Mouse (Mus musculus) hindbrain, postnatal 0 days (tissue): ENCODE measurements at regions not wholly inside any gene's neighbourhood (a gene's known extent, or its start where the extent isn't known, plus 50 kb on each side); places are given as distances from the start of the nearest gene placed in this dataset.

Source experiments
- ATAC-seq: fragments of 200-750 bp; cut with Nextera tagmentation; 2 replicates; pipeline ENCODE4 v1.8.0; 2017; ENCODE audit warnings: mild to moderate bottlenecking, moderate TSS enrichment, moderate library complexity
- DNase-seq: peaks from one replicate; pipeline ENCODE4 v3.0.0-alpha.2; 2015; ENCODE audit warnings: low spot score
- H3K27ac ChIP-seq: fragments of 300-500 bp; sonication (generic); 2 replicates; pipeline ENCODE4 v1.5.1; 2014; ENCODE audit warnings: mild to moderate bottlenecking
- H3K27me3 ChIP-seq: fragments of 300-500 bp; sonication (generic); 2 replicates; pipeline ENCODE4 v1.6.1; 2014; ENCODE audit warnings: low read length, mixed read lengths; ENCODE audit not compliant: insufficient read depth
- H3K36me3 ChIP-seq: fragments of 300-500 bp; sonication (generic); 2 replicates; pipeline ENCODE4 v1.6.1; 2014; ENCODE audit warnings: low read length, mixed read lengths; ENCODE audit not compliant: insufficient read depth
- H3K4me1 ChIP-seq: fragments of 300-500 bp; sonication (generic); 2 replicates; pipeline ENCODE4 v1.6.1; 2014; ENCODE audit warnings: antibody characterized with exemption, low read length, mixed read lengths; ENCODE audit not compliant: insufficient read depth
- H3K4me2 ChIP-seq: fragments of 300-500 bp; sonication (generic); 2 replicates; pipeline ENCODE4 v1.6.1; 2014; ENCODE audit warnings: low read depth, mild to moderate bottlenecking, low read length, moderate library complexity, mixed read lengths
- H3K4me3 ChIP-seq: fragments of 300-500 bp; sonication (generic); 2 replicates; pipeline ENCODE4 v1.5.1; 2014; ENCODE audit warnings: low read length
- H3K9ac ChIP-seq: fragments of 300-500 bp; sonication (generic); replicated peaks from 2 replicates; pipeline ENCODE4 v1.6.1; 2014; ENCODE audit warnings: mild to moderate bottlenecking, low read length, moderate library complexity, mixed read lengths
- H3K9me3 ChIP-seq: fragments of 300-500 bp; sonication (generic); 2 replicates; pipeline ENCODE4 v1.6.1; 2016; ENCODE audit warnings: low read length, mixed read lengths
- CTCF ChIP-seq: IDR thresholded peaks from 2 replicates; pipeline ENCODE4 v1.5.1; 2016; ENCODE audit warnings: antibody characterized with exemption, control low read depth, low read depth
- WGBS: fragments of 180-500 bp; shearing (Covaris S2); extraction: QIAGEN DNeasy Blood & Tissue Kit; methylation state at CpG from one replicate; pipeline ENCODE4 v1.1.7; 2014; 5-methylcytosine and 5-hydroxymethylcytosine counted together

- H3K4me3 ChIP-seq: no peak overlapping the region
- peak; percentile 75 for DNase-seq
- no peak overlapping the region for H3K4me2 ChIP-seq
- 30% methylated on average over 3 of the region's 3 CpGs for WGBS
- no peaks in the 10 kb centered on the region for H3K27me3 ChIP-seq
- ATAC-seq: peak; percentile 55; the same call in 1 of the 2 replicates
- no peaks in the 10 kb centered on the region for H3K4me1 ChIP-seq
- H3K36me3 ChIP-seq: no peaks in the 10 kb centered on the region
- no peak overlapping the region for H3K27ac ChIP-seq
- no peak overlapping the region for H3K9ac ChIP-seq
- H3K9me3 ChIP-seq: no peaks in the 10 kb centered on the region
- TF ChIP-seq CTCF: no peak
These were observed 78.3 kb upstream of the Sgcd start for GRCm38 (mm10) chr11:48067072-48067471.

- Histone ChIP-seq H3K4me2 (no peak overlapping the region), H3K36me3 (no peaks in the 10 kb centered on the region), H3K4me1 (no peaks in the 10 kb centered on the region), H3K9me3 (no peaks in the 10 kb centered on the region), H3K9ac (no peak overlapping the region), H3K4me3 (no peak overlapping the region), H3K27me3 (no peaks in the 10 kb centered on the region), H3K27ac (no peak overlapping the region)
- no peak; the same call in 1 of the 2 replicates for ATAC-seq
- TF ChIP-seq CTCF: no peak
- no peak for DNase-seq
- 66% methylated on average over 9 of the region's 9 CpGs for WGBS
These were observed 75.0 kb upstream of the Sgcd start for GRCm38 (mm10) chr11:48063719-48064118.

- Histone ChIP-seq H3K27ac (no peak overlapping the region), H3K9me3 (no peaks in the 10 kb centered on the region), H3K36me3 (no peaks in the 10 kb centered on the region), H3K4me3 (no peak overlapping the region), H3K27me3 (no peaks in the 10 kb centered on the region), H3K4me1 (no peaks in the 10 kb centered on the region), H3K9ac (no peak overlapping the region), H3K4me2 (no peak overlapping the region)
- no peak for TF ChIP-seq CTCF
- DNase-seq (no peak), ATAC-seq (no peak)
These were observed 72.7 kb upstream of the Sgcd start for GRCm38 (mm10) chr11:48061501-48061900.

- 69% methylated on average over 3 of the region's 3 CpGs for WGBS
- DNase-seq (no peak), ATAC-seq (no peak)
- no peak for TF ChIP-seq CTCF
- H3K36me3 ChIP-seq: no peaks in the 10 kb centered on the region
- no peak overlapping the region for H3K4me3 ChIP-seq
- H3K27me3 ChIP-seq: no peaks in the 10 kb centered on the region
- no peak overlapping the region for H3K27ac ChIP-seq
- H3K9ac ChIP-seq: no peak overlapping the region
- no peak overlapping the region for H3K4me2 ChIP-seq
- H3K4me1 ChIP-seq: no peaks in the 10 kb centered on the region
- no peaks in the 10 kb centered on the region for H3K9me3 ChIP-seq
These were observed 62.5 kb upstream of the Sgcd start for GRCm38 (mm10) chr11:48051156-48051866.

- H3K36me3 ChIP-seq: no peaks in the 10 kb centered on the region
- DNase-seq (no peak), ATAC-seq (no peak)
- H3K9ac ChIP-seq: no peak overlapping the region
- no peak for TF ChIP-seq CTCF
- no peaks in the 10 kb centered on the region for H3K9me3 ChIP-seq
- H3K4me3 ChIP-seq: no peak overlapping the region
- H3K27ac ChIP-seq: no peak overlapping the region
- H3K27me3 ChIP-seq: no peaks in the 10 kb centered on the region
- 90% methylated on average over 1 of the region's 1 CpGs for WGBS
- H3K4me2 ChIP-seq: no peak overlapping the region
- no peaks in the 10 kb centered on the region for H3K4me1 ChIP-seq
These were observed 59.5 kb upstream of the Sgcd start for GRCm38 (mm10) chr11:48048311-48048710.
